Mouse (Mus musculus) liver, postnatal 0 days (tissue): ENCODE data around the gene Kirrel.

Experiments used
- CTCF ChIP-seq: sonication (generic); IDR thresholded peaks from 2 replicates; pipeline ENCODE4 v1.5.1; 2016; ENCODE audit warnings: antibody characterized with exemption, low read depth
- EP300 ChIP-seq: IDR thresholded peaks from 2 replicates; pipeline ENCODE4 v1.6.1; 2016; ENCODE audit warnings: antibody characterized with exemption, low read depth, mild to moderate bottlenecking

GRCm38 (mm10) chr3:87072612-87073515, 101.7 kb downstream of the Kirrel start:
- no peak for TF ChIP-seq EP300
- no peak for TF ChIP-seq CTCF
